Mouse (Mus musculus) cerebellum, adult 8-10 months (tissue): ENCODE results near the gene Rsu1.

ENCODE experiments used
- DNase-seq: peaks from one replicate; pipeline ENCODE4 v3.0.0; 2022

Rsu1 gene

DNA sequence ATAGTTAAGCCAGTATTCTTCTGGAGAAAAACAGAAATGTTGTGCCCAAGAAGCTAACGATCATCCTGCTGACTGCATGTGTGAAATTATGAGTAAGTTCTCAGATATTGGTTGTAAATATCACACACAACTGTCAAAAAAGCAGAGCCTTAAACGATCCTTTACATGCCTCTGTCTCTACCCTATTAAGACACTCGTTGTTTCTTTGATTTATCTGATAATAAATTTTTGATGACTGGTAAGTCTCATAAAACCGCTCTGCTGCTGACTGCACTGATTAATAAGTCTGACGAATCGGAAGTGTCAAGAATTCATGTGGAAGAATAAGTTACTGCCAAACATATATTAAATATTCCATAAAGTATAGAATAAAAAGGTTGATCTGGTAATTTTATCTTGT, 126.0 kb downstream of the Rsu1 start:
- no peak for DNase-seq

GRCm38 (mm10) chr2:13134890-13135289, 136.3 kb downstream of the Rsu1 start:
- no peak for DNase-seq

- no peak for DNase-seq
Measured at GRCm38 (mm10) chr2:13132841-13133240, 138.4 kb downstream of the Rsu1 start.

DNA sequence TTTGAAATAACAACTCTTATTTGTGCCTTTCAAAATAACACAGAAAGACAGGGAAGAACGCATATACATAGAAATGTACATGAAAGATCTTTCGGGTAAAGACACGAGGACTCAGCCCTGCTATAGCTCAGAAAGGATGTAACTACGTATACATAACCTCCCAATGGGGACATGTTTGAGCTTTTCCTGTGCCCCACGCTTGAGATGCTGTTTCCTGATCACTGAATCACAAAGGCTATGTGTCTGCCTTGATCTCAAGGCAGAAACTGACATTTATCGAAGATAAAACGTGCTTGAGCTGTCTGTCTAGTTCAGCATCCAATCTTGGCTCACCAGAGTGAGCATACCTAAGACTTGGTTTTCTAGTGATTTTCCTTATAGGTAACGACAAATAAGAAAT, 138.8 kb downstream of the Rsu1 start:
- no peak for DNase-seq

GRCm38 (mm10) chr2:13129859-13130258, 141.4 kb downstream of the Rsu1 start:
- no peak for DNase-seq

GRCm38 (mm10) chr2:13129337-13129736, 141.9 kb downstream of the Rsu1 start:
- no peak for DNase-seq

- DNase-seq, result no peak
Measured at GRCm38 (mm10) chr2:13120461-13120860, 150.8 kb downstream of the Rsu1 start.

DNA sequence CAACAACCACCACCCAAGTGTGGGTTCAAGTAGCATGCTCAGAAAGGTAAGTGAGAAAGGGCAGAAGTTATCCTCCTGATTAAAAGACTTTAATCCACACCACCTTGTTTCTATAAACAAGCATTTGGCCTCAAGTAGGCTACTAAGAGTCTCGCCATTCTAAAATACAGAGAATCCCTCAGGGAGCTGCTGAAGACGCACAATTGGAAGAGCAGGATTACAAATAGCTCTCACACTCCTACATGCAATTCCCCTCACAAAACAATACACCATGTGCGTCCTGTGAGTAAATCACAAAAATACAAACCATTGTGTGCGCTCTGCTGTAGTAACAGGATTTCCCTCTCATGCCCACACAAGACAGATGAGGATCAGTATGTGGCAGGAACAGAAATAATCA, 153.3 kb downstream of the Rsu1 start:
- no peak for DNase-seq

- no peak for DNase-seq
Measured at GRCm38 (mm10) chr2:13106531-13106930, 164.7 kb downstream of the Rsu1 start.

DNA sequence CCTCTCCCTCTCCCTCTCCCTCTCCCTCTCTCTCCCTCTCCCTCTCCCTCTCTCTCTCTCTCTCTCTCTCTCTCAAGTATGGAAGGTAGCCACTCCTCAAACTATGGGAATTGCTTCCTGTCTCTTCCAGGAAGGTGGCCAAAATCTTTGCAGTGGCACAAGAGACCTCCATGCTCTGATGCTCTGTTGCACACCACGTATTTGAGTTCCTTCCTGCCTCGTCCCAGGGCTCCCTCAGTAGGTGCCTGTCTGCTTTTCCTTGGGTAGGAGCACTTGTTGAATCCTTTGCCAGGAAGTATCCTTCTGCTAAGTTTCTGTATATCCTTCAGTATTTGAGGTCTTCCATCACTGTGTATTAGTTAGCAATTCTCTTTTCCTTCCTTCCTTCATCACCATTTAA, 166.8 kb downstream of the Rsu1 start:
- no peak for DNase-seq

DNA sequence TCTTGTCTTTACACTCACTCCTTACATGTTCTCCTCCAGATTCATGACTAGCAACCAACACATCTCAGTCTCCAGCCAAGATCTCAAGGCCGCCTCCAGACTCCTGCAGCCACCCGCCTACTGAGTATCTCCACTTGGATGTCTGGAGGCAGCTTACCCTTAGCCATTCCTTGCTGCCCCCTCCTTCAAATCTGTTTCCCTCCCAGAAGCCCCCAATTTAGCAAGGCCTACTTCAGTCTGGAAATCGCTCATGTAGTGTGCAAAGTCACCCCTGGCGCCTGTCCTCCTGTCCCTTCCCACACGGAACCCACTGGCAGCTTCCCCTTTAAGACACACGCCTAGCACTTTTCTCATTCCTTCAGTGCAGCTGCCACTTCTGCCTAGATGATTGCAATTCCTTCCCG, 167.4 kb downstream of the Rsu1 start:
- no peak for DNase-seq

GRCm38 (mm10) chr2:13094045-13094444, 177.2 kb downstream of the Rsu1 start:
- DNase-seq, result no peak

- DNase-seq, result no peak
Measured at GRCm38 (mm10) chr2:13093570-13093969, 177.6 kb downstream of the Rsu1 start.

DNA sequence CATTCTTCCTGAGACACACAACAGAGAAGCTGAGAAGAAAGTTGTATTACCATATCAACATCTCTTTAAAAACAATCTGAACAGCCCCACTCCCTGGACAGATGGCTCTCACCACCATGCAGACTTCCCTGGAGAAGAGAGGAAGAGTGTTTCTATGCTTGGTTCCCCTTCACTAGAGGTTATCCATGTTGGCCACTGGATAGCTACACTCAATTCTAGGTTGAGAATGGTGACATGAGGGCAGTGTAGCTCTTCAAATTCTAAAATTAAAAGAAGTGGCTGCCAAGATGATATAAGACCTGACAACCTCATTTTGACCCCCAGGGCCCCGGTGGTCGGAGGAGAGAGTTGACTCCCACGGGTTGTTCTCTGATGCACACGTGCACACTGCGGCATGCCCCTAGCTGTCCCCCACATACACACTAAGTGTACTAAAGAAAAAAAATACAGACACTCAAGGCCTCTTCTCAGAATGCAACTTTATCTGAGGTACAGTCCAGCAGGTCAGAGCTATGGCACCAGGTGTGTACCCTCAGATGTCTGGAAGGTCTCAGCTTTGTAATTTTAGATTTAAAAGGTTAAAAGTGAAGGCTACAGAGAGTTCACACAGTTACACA, 179.7 kb downstream of the Rsu1 start:
- no peak for DNase-seq

DNA sequence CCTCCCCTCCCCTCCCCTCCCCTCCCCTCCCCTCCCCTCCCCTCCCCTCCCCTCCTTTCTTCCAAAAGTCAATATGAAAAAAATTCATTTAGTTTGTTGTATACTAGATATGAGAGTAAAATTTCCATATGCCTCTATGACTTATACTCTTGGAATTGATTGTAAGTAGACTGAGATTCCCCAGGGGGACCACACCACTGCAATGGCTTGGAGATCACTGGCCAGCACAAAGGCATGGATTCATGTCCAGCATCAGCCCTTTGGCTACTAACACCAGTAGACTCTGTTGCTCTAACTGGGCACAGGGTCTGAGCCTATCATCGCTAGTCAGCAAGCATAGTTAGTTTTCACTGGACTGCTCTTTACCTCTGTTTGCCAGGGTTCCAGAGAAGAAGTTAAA, 180.4 kb downstream of the Rsu1 start:
- DNase-seq, result no peak

DNA sequence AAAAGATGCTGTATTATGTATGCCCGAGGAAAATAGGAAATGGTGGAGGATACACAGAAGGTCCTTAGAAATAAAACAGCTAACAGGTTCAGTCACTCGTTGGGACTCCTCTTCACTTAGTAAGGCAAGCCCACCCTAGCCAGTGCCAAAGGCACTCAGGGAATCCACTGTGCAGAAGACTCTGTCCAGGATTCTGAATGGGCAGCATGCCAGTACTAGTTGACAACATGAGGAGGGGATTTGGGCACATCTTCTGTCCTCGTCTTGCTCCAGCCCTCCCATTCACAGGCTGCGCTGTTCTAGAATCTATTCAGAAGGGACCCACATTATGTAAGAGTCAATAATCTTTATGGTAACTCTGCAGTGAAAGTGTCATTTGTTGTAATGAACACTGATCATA, 181.4 kb downstream of the Rsu1 start:
- no peak for DNase-seq

GRCm38 (mm10) chr2:13088266-13088665, 182.9 kb downstream of the Rsu1 start:
- DNase-seq, result no peak

GRCm38 (mm10) chr2:13087811-13088210, 183.4 kb downstream of the Rsu1 start:
- no peak for DNase-seq

- DNase-seq, result no peak
Measured at GRCm38 (mm10) chr2:13084223-13084622, 187.0 kb downstream of the Rsu1 start.

DNA sequence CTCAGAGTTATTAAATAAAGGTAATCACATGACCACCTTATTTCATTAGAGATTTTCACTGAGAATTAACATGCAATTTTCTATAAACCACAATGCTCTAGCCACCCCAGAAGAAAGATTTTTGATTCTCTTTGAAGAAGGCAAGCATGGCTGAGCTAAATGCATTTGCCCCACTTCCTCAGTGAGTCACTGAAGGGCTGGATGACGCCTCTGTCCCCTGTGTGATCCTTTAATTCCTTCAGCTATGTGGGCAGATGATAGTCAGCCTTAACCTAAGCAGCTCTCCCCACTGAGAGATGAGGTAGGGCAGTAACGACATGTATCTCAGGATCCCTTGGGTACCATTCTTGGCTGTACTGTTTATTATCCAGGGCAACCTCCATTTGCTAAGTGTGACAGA, 190.7 kb downstream of the Rsu1 start:
- DNase-seq, result no peak

- DNase-seq, result no peak
Measured at GRCm38 (mm10) chr2:13072243-13072642, 199.0 kb downstream of the Rsu1 start.

- no peak for DNase-seq
Measured at GRCm38 (mm10) chr2:13060426-13061170, 210.6 kb downstream of the Rsu1 start.

DNA sequence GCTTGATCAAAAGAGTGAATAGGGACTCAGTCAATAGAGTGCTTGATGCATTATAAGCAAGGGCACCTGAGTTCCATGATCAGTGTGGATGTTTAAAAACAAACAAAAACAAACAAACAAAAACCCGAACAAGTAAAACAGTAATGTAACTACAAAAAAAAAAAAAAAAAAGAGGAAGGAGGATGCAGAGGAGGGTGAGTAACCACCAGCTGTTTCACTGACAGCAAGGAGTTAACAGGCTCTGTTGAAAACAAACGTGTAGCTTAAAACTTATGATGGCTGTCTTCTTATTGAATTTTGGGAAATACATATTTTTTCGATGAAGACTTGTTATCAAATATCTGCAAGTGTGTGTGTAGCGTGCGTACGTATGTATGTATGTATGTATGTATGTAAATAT, 222.6 kb downstream of the Rsu1 start:
- no peak for DNase-seq

GRCm38 (mm10) chr2:13044555-13044954, 226.7 kb downstream of the Rsu1 start:
- DNase-seq, result no peak

- DNase-seq, result no peak
Measured at GRCm38 (mm10) chr2:13039785-13040184, 231.4 kb downstream of the Rsu1 start.
